Mouse (Mus musculus): ENCODE measurements at regions not wholly inside any gene's neighbourhood (a gene's known extent, or its start where the extent isn't known, plus 50 kb on each side); places are given as distances from the start of the nearest gene placed in this dataset.

DNA sequence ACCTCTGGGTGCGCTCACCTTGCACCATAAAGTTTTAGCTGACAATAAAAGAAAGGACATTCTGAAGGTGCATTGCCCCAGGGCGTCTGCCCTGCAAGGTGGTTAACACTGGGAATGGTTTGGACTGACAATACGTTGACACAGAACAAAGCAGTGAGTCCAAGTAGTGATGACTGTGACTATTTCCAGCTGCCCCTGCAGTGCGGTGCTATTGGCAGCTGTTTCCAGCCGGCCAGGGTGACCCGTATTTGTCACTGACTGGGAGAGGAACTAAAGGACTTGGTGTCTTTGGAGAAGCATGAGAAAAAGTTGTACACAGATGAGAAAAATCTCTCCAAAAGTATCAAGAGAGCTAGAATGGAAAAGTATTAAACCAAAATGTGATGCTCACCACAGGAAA is 52.0 kb upstream of the Vtcn1 start:
- no peak for DNase-seq (ENCODE audit: low spot score in 2 of 2)

DNA sequence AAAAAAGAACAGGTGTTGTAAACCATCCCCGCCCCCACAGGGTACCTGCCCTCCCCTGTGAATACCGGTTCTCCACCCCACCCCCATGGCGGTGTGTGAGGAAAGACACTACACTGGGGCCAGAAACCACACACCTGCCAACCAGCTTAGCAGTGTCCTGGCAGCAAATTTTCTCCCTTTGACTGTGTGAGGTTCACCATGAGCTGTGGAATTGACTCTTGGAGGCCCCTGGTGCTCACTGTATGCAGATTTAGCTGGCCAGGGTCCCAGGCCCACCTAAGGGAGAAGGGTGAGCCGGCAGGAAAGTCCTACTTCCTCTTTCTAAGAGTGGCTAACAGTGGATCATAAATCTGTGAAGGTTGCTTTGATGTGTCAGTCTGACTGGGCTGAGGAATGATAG is 53.9 kb upstream of the Vtcn1 start:
- no peak for DNase-seq (ENCODE audit: low spot score in 2 of 2)

DNA sequence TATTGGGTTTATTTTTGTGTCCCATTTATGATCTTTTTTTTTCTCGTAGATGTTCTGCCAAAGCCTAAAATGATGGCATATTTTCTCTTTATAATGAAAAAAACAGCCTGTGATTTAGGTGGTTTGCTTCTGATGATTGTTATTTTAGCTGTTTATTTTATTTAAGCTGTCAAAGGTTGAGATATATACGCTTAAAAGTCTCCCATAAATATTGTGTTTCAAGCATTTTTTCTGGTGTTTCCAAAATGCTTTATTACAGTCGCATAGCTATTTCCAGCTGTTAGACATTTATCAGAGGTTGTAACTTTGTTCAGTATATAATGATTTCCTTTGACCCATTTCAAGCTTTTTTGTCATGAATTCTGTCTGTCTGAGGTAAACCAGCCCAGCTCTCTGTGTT is 54.4 kb upstream of the Vtcn1 start:
- no peak for DNase-seq (ENCODE audit: low spot score in 2 of 2)

DNA sequence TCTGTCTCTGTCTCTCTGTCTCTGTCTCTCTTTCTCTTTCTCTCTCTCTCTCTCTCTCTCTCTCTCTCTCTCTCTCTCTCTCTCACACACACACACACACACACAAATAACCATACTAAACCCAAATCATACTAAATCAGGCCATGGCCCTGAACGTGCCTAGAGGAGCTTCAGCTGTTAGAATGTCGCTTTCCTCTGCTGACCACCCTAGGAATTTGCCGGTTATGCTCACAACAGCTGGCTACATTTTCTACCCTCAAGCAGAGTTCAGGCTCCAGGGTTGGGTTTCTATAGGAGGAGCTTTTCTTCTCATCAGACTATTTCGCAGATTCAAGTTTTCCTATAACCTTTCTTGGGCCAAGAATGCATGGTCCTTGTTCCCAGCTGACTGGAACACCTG is 56.1 kb upstream of the Vtcn1 start:
- no peak for DNase-seq (ENCODE audit: low spot score in 2 of 2)

DNA sequence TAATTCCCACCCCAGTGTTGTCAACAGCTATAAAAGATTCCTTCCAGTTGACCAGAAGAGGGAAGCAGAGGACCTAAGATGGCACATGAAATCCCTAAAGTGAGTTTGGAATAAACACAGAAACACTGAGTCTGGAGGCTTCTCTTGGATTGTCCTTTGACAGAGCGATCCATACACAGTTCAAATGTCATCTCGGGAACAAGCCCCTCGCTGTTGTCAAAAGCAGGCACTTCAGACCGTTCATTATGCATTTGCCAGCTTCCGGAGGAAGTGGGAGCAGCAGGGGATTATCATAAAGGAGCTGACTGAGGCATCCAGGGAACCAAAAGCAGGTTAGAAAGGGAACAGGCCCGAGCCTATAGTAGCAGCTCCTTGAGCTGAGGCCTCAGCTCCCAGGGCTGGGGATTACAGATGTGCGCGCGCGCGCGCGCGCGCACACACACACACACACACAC is 57.1 kb upstream of the Vtcn1 start:
- DNase-seq (ENCODE audit: low spot score in 2 of 2), result peak; percentile 27 to 38

DNA sequence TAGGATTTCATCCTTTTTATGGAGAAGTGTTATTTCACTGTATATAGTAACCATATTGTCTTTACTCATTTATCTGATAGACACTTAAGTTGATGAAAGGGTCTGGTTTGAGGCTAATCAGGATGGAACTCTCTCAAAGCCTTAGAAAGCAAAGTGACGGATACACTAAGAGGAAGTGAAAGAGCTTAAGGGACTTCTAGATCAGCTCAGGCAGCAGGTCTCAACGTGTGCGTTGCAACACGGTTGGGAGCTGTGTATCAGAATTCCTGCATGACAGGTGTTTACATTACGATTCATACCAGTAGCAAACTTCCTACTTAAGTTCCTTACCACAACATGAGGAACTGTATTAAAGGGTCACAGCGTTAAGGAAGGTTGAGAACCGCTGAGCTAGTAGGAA is 59.9 kb upstream of the Vtcn1 start:
- DNase-seq (ENCODE audit: low spot score in 2 of 2), result no peak

DNA sequence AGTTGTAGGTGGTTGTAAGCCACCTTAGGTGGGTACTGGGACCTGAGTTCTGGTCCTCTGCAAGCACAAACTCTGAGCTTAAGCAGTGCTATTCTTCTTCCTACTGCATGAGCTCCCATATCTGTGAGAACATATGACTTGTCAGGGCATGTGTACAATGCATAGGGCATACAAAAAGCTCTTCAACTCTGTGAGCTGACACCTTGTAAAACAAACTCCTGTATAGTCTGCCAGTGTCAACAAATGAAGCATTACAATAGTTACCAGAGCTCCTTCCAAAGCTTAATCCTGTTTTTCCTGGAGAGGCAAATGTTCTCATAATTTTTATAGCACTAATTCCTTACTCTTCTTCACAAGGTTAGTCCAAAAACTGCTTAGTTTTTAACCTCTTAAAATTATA is 62.4 kb upstream of the Vtcn1 start:
- DNase-seq (ENCODE audit: low spot score in 2 of 2), result no peak

DNA sequence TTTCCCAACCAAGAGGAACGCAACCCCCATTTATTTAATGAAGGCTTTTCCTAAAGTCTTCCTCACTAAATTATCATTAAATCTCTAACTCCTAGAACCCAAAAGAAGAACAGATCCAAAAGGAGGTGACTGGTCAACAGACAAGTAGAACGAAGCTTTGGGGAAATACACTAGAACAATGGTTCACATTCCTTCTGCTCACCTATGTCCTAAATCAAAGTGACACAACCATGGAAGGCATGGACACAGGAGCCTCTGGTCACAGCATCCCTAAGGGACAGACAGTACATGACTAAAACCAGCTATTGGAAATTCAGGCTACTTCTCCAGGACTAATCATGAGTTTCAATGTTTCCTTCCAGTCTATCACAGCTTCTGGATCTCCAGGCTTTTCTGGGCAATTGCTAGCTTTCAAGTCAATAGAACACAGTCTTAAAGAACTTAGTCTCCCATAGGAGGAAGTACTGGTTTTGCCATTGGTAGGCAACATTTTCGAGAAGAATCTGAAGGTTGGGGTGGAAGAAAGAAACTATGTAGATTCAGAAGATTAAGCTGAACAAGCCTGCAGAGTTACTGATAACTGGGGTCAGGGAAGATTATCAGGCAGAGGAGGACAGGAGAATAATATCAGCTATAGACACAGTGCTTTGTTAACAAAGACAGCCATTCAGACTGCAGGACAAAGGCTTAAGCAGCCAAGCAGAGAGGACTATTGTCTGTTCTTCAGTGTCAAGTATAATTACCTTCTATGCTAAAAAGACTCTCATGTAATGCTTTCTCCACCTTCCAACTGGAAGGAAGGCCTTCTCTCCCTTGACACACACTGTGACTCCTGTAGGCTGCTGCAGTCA is 65.9 kb upstream of the Vtcn1 start:
- DNase-seq (ENCODE audit: low spot score in 2 of 2), result no peak

DNA sequence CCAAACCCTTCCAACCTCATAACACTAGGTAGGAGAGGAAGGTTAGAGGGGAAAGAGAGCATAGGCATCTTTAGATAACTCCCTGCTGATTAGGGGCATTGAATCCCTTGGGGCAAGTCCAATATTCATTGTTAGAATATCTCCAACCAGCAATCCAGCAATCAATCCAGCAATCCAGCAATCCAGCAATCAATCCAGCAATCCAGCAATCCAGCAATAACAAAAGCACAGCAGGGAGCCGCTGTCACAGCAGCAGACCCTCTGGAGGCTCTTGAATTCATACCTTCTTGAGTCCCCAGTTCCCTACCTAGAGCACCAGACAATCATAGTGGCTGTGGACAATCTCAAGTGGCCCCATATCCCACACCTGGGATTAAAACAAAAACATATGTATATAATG is 69.4 kb upstream of the Man1a2 start:
- no peak for DNase-seq (ENCODE audit: low spot score in 2 of 2)

DNA sequence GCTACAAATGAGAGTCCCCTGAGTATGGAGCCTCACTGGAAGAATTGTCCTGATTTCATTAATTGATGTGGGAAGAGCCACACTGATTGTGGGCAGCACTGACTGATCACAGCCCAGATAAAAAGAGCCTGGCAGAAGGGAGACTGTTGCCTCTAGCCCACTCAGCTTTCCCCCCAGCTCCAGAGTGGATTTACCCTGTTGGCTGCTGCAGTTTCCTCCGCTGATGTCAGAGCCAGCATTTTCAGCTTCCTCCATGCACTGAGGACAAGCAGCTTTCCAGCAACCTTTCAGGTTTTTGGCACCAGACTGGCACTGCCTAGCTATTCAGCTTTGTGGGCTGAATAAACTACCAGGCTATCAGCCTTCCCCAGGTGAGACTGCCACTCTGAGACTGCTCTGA is 65.9 kb upstream of the Man1a2 start:
- peak; percentile 37 for DNase-seq (ENCODE audit: low spot score in 2 of 2)

DNA sequence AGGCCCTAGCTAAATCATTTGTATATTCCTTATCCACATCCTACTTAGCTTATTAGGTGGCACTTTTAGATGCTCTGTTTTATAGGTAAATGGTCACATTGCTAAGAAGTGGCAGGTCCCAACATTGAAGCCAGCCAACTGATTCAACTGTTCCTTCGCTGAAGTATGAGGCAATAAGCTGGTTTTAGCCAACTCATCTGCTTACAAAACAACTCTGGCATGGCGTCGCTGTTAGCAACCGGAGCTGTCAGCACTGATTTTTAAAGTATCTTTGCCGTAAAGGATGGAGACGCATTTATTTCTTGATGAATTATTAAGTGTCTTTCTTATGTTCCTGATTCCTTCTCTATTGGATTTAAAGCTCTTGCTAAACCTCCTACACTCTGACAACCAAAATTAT is 63.4 kb upstream of the Man1a2 start:
- no peak for DNase-seq (ENCODE audit: low spot score in 2 of 2)

DNA sequence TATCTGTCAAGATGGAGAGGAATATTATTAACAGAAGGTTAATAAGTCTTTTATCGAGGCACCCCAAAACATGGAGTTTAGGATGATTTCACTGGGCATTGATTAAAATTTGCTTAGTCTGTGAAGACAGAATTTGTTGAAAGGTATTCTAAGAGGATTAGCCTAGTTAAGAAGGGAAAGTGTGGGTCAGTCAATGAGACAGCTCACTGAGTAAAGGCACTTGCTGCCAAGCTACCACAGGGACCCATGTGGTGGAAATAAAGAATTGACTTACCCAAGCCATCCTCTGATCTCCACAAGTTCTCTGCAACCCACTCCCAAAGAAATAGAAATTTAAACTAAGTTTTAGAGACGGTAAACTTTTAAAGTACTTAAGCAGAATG is 63.0 kb upstream of the Man1a2 start:
- no peak for DNase-seq (ENCODE audit: low spot score in 2 of 2)

DNA sequence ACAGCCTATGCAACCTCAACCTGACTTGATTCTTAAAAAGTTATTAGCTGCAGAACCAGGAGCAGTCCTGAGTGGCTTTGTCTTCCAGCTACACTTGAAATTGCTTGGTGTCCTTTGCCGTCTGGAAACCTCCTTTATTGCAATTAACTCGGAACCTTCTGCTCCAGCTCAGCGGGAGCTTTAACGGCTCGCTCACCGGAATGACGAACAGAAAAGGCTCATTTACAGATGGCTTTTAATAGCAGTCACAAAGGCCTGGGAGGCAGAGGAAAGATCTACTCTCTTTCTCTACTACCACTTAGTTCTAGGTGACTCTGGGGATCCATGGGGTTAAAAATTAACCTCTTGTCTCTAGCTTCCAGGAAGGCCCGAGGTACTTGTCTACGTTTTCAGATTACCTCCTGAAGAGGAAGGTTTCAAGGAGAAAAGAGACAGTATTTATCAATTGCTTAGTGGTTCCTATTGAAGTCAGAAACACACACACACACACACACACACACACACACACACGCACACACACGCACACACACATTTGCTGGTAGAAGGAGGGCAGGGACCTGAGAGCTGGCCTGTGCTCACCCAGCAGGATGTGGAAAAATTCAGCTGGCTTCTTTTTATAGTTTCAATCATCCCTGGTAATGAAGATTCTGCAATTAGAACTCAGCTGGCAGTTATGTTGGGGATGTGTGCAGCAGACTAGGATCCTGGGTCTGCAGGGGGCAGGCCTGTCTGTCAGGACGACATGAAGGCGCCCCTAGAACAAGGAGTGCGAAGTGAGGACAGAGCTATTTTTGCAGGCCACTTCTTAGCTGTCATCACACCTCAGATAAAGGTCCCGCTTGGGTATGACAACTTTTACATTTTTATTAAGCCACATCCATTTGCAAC is 62.4 kb upstream of the Man1a2 start:
- DNase-seq (ENCODE audit: low spot score in 2 of 2), result no peak

DNA sequence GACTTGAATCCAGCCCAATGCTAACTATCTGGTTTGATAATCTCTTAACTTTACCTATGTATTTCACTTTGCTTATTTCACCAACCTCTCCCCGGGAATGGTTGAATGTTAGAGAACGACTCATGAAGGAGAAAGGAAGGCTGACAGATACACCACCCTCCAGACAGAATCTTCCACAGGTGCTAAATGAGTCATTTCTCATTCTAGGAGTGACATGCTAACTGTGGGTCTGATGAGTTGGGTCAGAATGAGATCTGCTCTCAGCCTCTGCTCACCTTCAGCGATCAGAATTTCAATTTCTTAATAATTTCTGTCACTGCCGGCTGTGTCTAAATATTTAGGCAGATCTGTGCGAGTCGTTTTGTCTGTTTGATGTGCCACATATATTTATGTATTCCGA is 52.4 kb upstream of the Man1a2 start:
- DNase-seq (ENCODE audit: low spot score in 2 of 2), result no peak

DNA sequence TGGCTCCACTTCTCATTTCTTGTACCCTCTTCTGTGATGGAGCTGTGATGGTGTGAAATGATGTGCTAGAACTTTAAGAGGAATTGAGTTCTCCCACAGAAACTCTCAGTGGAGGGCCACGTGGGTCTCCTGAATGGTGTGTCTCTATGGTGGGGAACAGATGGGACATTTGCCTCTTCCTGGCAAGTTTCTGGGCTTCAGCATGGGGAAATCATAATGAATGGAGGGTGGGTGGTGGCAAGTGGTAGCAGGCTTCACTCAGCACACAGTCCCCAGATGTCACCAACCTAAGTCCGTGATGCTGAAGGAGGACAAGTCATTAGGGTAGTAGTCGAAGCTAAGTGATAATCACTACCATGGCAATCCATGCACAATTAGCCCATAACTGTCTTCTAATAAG is 51.2 kb upstream of the Man1a2 start:
- DNase-seq (ENCODE audit: low spot score in 2 of 2), result no peak
